Mouse (Mus musculus): Measurements from ENCODE around the gene Krtap3-2. TPM values are rescaled to one million over a fixed set of nuclear protein-coding genes. Genes with fewer than 3 reads are reported as not detected.

Krtap3-2 gene
- polyA plus RNA-seq, 2 experiments = not detected

DNA sequence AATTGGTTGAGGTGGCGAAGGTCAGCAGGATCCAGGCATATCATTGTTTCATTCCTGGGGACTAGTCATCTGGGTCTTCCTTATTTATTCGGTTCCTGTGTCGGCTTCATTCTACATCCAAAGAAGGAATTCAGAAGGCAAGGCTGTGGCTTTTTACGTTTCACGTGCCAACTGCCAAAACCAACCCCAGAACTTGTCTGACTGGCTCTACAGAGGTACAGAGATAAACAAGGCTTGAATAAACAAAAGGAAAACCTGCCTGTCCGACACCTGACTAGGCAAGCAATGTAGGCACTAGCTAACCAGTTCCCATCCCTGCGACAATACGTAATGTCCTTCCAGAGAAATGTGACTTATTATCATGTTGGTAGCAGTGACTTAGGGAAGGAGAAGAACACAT lies 42.6 kb downstream of the Krtap3-2 start:
- Histone ChIP-seq H3K4me3 (ENCODE audit: insufficient read depth in 1 of 2, low read depth in 2 of 2, low read length in 2 of 2) (no peak overlapping the region), H3K27me3 (ENCODE audit: control insufficient read depth, insufficient read depth, low read length) (no peaks in the 10 kb centered on the region), H3K9ac (replicated peaks) (no peak overlapping the region), H3K27ac (no peak overlapping the region), H3K9me3 (ENCODE audit: control insufficient read depth, low read length) (no peaks in the 10 kb centered on the region), H3K4me2 (ENCODE audit: low read depth) (no peak overlapping the region), H3K4me1 (replicated peaks; ENCODE audit: control insufficient read depth in 2 of 2, insufficient read depth in 2 of 2, low read length in 1 of 2) (no peaks in the 10 kb centered on the region), H3K36me3 (replicated peaks; ENCODE audit: control insufficient read depth, insufficient read depth, low read depth) (no peaks in the 10 kb centered on the region)
- WGBS (ENCODE audit: insufficient replicate concordance) = 61% methylated on average over 8 of the region's 8 CpGs
- ATAC-seq (ENCODE audit: insufficient read depth) = no peak
- TF ChIP-seq EP300 (IDR thresholded peaks at IDR 0.05; ENCODE audit: low read depth) (no peak), CTCF (IDR thresholded peaks at IDR 0.05; ENCODE audit: low read depth) (no peak)
- no peak for DNase-seq (ENCODE audit: low read depth in 3 of 3, low spot score in 3 of 3)

Other genes with a start within 250 kb of the Krtap3-2 start
Only the 30 nearest of the 35 such genes appear.
- gene Krt26, start 218.9 kb downstream of the Krtap3-2 start, polyA plus RNA-seq (2012; rRNA removed) = not detected in 2 replicates
- not detected in 2 replicates for gene Krt26, start 218.9 kb downstream of the Krtap3-2 start, polyA plus RNA-seq (2014; fragmentation: Nextera tagmentation; extraction: Ambion mirVana)
- not detected in 2 replicates for gene Krt27, start 205.7 kb downstream of the Krtap3-2 start, polyA plus RNA-seq (2012; rRNA removed)
- not detected in 2 replicates for gene Krt27, start 205.7 kb downstream of the Krtap3-2 start, polyA plus RNA-seq (2014; fragmentation: Nextera tagmentation; extraction: Ambion mirVana)
- gene Krt28, start 181.9 kb downstream of the Krtap3-2 start, polyA plus RNA-seq (2012; rRNA removed) = 0.02 TPM in 1 of 2 replicates, not detected in the other
- gene Krt28, start 181.9 kb downstream of the Krtap3-2 start, polyA plus RNA-seq (2014; fragmentation: Nextera tagmentation; extraction: Ambion mirVana) = not detected in 2 replicates
- gene Krt10, start 167.5 kb downstream of the Krtap3-2 start, polyA plus RNA-seq (2012; rRNA removed) = 1.3 and 1.6 TPM in 2 replicates
- gene Krt10, start 167.5 kb downstream of the Krtap3-2 start, polyA plus RNA-seq (2014; fragmentation: Nextera tagmentation; extraction: Ambion mirVana) = 3.2 and 5.1 TPM in 2 replicates
- gene Krt12, start 134.6 kb downstream of the Krtap3-2 start, polyA plus RNA-seq (2012; rRNA removed) = not detected in 2 replicates
- gene Krt12, start 134.6 kb downstream of the Krtap3-2 start, polyA plus RNA-seq (2014; fragmentation: Nextera tagmentation; extraction: Ambion mirVana) = not detected in 2 replicates
- gene Krt20, start 118.7 kb downstream of the Krtap3-2 start, polyA plus RNA-seq (2012; rRNA removed) = 8.5 and 15.2 TPM in 2 replicates
- gene Krt20, start 118.7 kb downstream of the Krtap3-2 start, polyA plus RNA-seq (2014; fragmentation: Nextera tagmentation; extraction: Ambion mirVana) = 20.0 and 21.6 TPM in 2 replicates
- 0.24 and 0.32 TPM in 2 replicates for gene Krt23, start 63.7 kb downstream of the Krtap3-2 start, polyA plus RNA-seq (2012; rRNA removed)
- gene Krt23, start 63.7 kb downstream of the Krtap3-2 start, polyA plus RNA-seq (2014; fragmentation: Nextera tagmentation; extraction: Ambion mirVana) = 0.24 and 1.00 TPM in 2 replicates
- gene Krt39, start 35.5 kb downstream of the Krtap3-2 start, polyA plus RNA-seq (2012; rRNA removed) = not detected in 2 replicates
- gene Krt39, start 35.5 kb downstream of the Krtap3-2 start, polyA plus RNA-seq (2014; fragmentation: Nextera tagmentation; extraction: Ambion mirVana) = not detected in 2 replicates
- gene Krt40, start 13.7 kb downstream of the Krtap3-2 start, polyA plus RNA-seq (2012; rRNA removed) = not detected in 2 replicates
- not detected in 2 replicates for gene Krt40, start 13.7 kb downstream of the Krtap3-2 start, polyA plus RNA-seq (2014; fragmentation: Nextera tagmentation; extraction: Ambion mirVana)
- not detected in 2 replicates for gene Krtap3-3, start 6.0 kb downstream of the Krtap3-2 start, polyA plus RNA-seq (2012; rRNA removed)
- not detected in 2 replicates for gene Krtap3-3, start 6.0 kb downstream of the Krtap3-2 start, polyA plus RNA-seq (2014; fragmentation: Nextera tagmentation; extraction: Ambion mirVana)
- gene Gm11939, start 2.6 kb upstream of the Krtap3-2 start, polyA plus RNA-seq (2012; rRNA removed) = not detected in 2 replicates
- gene Gm11939, start 2.6 kb upstream of the Krtap3-2 start, polyA plus RNA-seq (2014; fragmentation: Nextera tagmentation; extraction: Ambion mirVana) = not detected in 2 replicates
- not detected in 2 replicates for gene Krtap3-1, start 9.8 kb upstream of the Krtap3-2 start, polyA plus RNA-seq (2012; rRNA removed)
- not detected in 2 replicates for gene Krtap3-1, start 9.8 kb upstream of the Krtap3-2 start, polyA plus RNA-seq (2014; fragmentation: Nextera tagmentation; extraction: Ambion mirVana)
- not detected in 2 replicates for gene Krtap1-5, start 24.2 kb upstream of the Krtap3-2 start, polyA plus RNA-seq (2012; rRNA removed)
- not detected in 2 replicates for gene Krtap1-5, start 24.2 kb upstream of the Krtap3-2 start, polyA plus RNA-seq (2014; fragmentation: Nextera tagmentation; extraction: Ambion mirVana)
- not detected in 2 replicates for gene Krtap1-4, start 26.8 kb upstream of the Krtap3-2 start, polyA plus RNA-seq (2012; rRNA removed)
- not detected in 2 replicates for gene Krtap1-4, start 26.8 kb upstream of the Krtap3-2 start, polyA plus RNA-seq (2014; fragmentation: Nextera tagmentation; extraction: Ambion mirVana)
- gene Krtap1-3, start 34.5 kb upstream of the Krtap3-2 start, polyA plus RNA-seq (2012; rRNA removed) = not detected in 2 replicates
- gene Krtap1-3, start 34.5 kb upstream of the Krtap3-2 start, polyA plus RNA-seq (2014; fragmentation: Nextera tagmentation; extraction: Ambion mirVana) = not detected in 2 replicates
- not detected in 2 replicates for gene Krtap9-3, start 41.3 kb upstream of the Krtap3-2 start, polyA plus RNA-seq (2012; rRNA removed)
- gene Krtap9-3, start 41.3 kb upstream of the Krtap3-2 start, polyA plus RNA-seq (2014; fragmentation: Nextera tagmentation; extraction: Ambion mirVana) = not detected in 2 replicates
- gene Gm11938, start 46.5 kb upstream of the Krtap3-2 start, polyA plus RNA-seq (2012; rRNA removed) = not detected in 2 replicates
- gene Gm11938, start 46.5 kb upstream of the Krtap3-2 start, polyA plus RNA-seq (2014; fragmentation: Nextera tagmentation; extraction: Ambion mirVana) = not detected in 2 replicates
- not detected in 2 replicates for gene Gm11937, start 53.3 kb upstream of the Krtap3-2 start, polyA plus RNA-seq (2012; rRNA removed)
- not detected in 2 replicates for gene Gm11937, start 53.3 kb upstream of the Krtap3-2 start, polyA plus RNA-seq (2014; fragmentation: Nextera tagmentation; extraction: Ambion mirVana)
- not detected in 2 replicates for gene Krtap2-4, start 58.0 kb upstream of the Krtap3-2 start, polyA plus RNA-seq (2012; rRNA removed)
- gene Krtap2-4, start 58.0 kb upstream of the Krtap3-2 start, polyA plus RNA-seq (2014; fragmentation: Nextera tagmentation; extraction: Ambion mirVana) = not detected in 2 replicates
- not detected in 2 replicates for gene Gm11562, start 63.6 kb upstream of the Krtap3-2 start, polyA plus RNA-seq (2012; rRNA removed)
- not detected in 2 replicates for gene Gm11562, start 63.6 kb upstream of the Krtap3-2 start, polyA plus RNA-seq (2014; fragmentation: Nextera tagmentation; extraction: Ambion mirVana)
- gene Krtap4-1, start 71.4 kb upstream of the Krtap3-2 start, polyA plus RNA-seq (2012; rRNA removed) = not detected in 2 replicates
- gene Krtap4-1, start 71.4 kb upstream of the Krtap3-2 start, polyA plus RNA-seq (2014; fragmentation: Nextera tagmentation; extraction: Ambion mirVana) = not detected in 2 replicates
- gene Krtap4-2, start 78.2 kb upstream of the Krtap3-2 start, polyA plus RNA-seq (2012; rRNA removed) = not detected in 2 replicates
- gene Krtap4-2, start 78.2 kb upstream of the Krtap3-2 start, polyA plus RNA-seq (2014; fragmentation: Nextera tagmentation; extraction: Ambion mirVana) = not detected in 2 replicates
- gene Krtap4-7, start 87.2 kb upstream of the Krtap3-2 start, polyA plus RNA-seq (2012; rRNA removed) = not detected in 2 replicates
- gene Krtap4-7, start 87.2 kb upstream of the Krtap3-2 start, polyA plus RNA-seq (2014; fragmentation: Nextera tagmentation; extraction: Ambion mirVana) = not detected in 2 replicates
- gene Gm11555, start 93.4 kb upstream of the Krtap3-2 start, polyA plus RNA-seq (2012; rRNA removed) = not detected in 2 replicates
- not detected in 2 replicates for gene Gm11555, start 93.4 kb upstream of the Krtap3-2 start, polyA plus RNA-seq (2014; fragmentation: Nextera tagmentation; extraction: Ambion mirVana)
- gene Gm11563, start 102.1 kb upstream of the Krtap3-2 start, polyA plus RNA-seq (2012; rRNA removed) = not detected in 2 replicates
- not detected in 2 replicates for gene Gm11563, start 102.1 kb upstream of the Krtap3-2 start, polyA plus RNA-seq (2014; fragmentation: Nextera tagmentation; extraction: Ambion mirVana)
- not detected in 2 replicates for gene Krtap4-6, start 109.1 kb upstream of the Krtap3-2 start, polyA plus RNA-seq (2012; rRNA removed)
- not detected in 2 replicates for gene Krtap4-6, start 109.1 kb upstream of the Krtap3-2 start, polyA plus RNA-seq (2014; fragmentation: Nextera tagmentation; extraction: Ambion mirVana)
- not detected in 2 replicates for gene Gm14190, start 133.9 kb upstream of the Krtap3-2 start, polyA plus RNA-seq (2012; rRNA removed)
- gene Gm14190, start 133.9 kb upstream of the Krtap3-2 start, polyA plus RNA-seq (2014; fragmentation: Nextera tagmentation; extraction: Ambion mirVana) = not detected in 2 replicates
- gene Gm14180, start 177.4 kb upstream of the Krtap3-2 start, polyA plus RNA-seq (2012; rRNA removed) = not detected in 2 replicates
- not detected in 2 replicates for gene Gm14180, start 177.4 kb upstream of the Krtap3-2 start, polyA plus RNA-seq (2014; fragmentation: Nextera tagmentation; extraction: Ambion mirVana)
- not detected in 2 replicates for gene Gm11595, start 216.1 kb upstream of the Krtap3-2 start, polyA plus RNA-seq (2012; rRNA removed)
- not detected in 2 replicates for gene Gm11595, start 216.1 kb upstream of the Krtap3-2 start, polyA plus RNA-seq (2014; fragmentation: Nextera tagmentation; extraction: Ambion mirVana)
- not detected in 2 replicates for gene Krtap4-8, start 223.9 kb upstream of the Krtap3-2 start, polyA plus RNA-seq (2012; rRNA removed)
- gene Krtap4-8, start 223.9 kb upstream of the Krtap3-2 start, polyA plus RNA-seq (2014; fragmentation: Nextera tagmentation; extraction: Ambion mirVana) = not detected in 2 replicates